Mouse (Mus musculus) CH12.LX (cell line): ENCODE measurements at regions not wholly inside any gene's neighbourhood (a gene's known extent, or its start where the extent isn't known, plus 50 kb on each side); places are given as distances from the start of the nearest gene placed in this dataset.

Experiments used
- DNase-seq: peaks from one replicate; pipeline ENCODE4 v3.0.0-alpha.2; 2013; ENCODE audit errors: extremely low read depth
- H3K27ac ChIP-seq: 2 replicates; pipeline ENCODE4 v1.5.1; 2012; ENCODE audit warnings: low read depth, mild to moderate bottlenecking, control low read depth, moderate library complexity; ENCODE audit not compliant: insufficient read depth
- H3K27me3 ChIP-seq: replicated peaks from 2 replicates; pipeline ENCODE3; 2012; ENCODE audit warnings: inconsistent platforms
- H3K36me3 ChIP-seq, 2 experiments: replicated peaks in 1 of 2; 2 replicates each; pipeline versions ENCODE3 to v1.6.1; 2012; ENCODE audit warnings: inconsistent platforms in 1 of 2, low read length in 1 of 2, mild to moderate bottlenecking in 1 of 2, mixed read lengths in 1 of 2, moderate library complexity in 1 of 2; ENCODE audit not compliant: control insufficient read depth in 1 of 2, insufficient read depth in 1 of 2
- H3K4me1 ChIP-seq, 2 experiments: 2 replicates each; pipeline ENCODE4 v1.6.1; 2012; ENCODE audit warnings: inconsistent platforms in 1 of 2, moderate library complexity in 1 of 2; ENCODE audit not compliant: insufficient read depth in 2 of 2, control insufficient read depth in 1 of 2
- H3K4me2 ChIP-seq: 2 replicates; pipeline ENCODE4 v1.6.1; 2012; ENCODE audit warnings: low read depth, mild to moderate bottlenecking, control low read depth; ENCODE audit not compliant: poor library complexity, insufficient read depth, severe bottlenecking
- H3K4me3 ChIP-seq, 3 experiments: fragments of 150-350 bp in 1 of 3; sonication (generic) in 1 of 3; replicated peaks in 1 of 3; 2 replicates each; pipeline versions ENCODE3 to v1.5.1; 2011 to 2012; ENCODE audit warnings: low read depth in 2 of 3, low read length in 2 of 3, mild to moderate bottlenecking in 2 of 3, moderate library complexity in 2 of 3, control low read depth in 1 of 3, improper control_type of control experiment in 1 of 3, inconsistent platforms in 1 of 3, mixed read lengths in 1 of 3; ENCODE audit not compliant: poor library complexity in 1 of 3
- H3K79me2 ChIP-seq: replicated peaks from 2 replicates; pipeline ENCODE4 v1.6.1; 2012; ENCODE audit warnings: mild to moderate bottlenecking, moderate library complexity; ENCODE audit not compliant: control insufficient read depth, poor library complexity, insufficient read depth, severe bottlenecking; ENCODE audit errors: extremely low read depth
- H3K9ac ChIP-seq: 2 replicates; pipeline ENCODE4 v1.6.1; 2012; ENCODE audit warnings: low read depth, mild to moderate bottlenecking, control low read depth, moderate library complexity; ENCODE audit not compliant: insufficient read depth
- H3K9me3 ChIP-seq: replicated peaks from 2 replicates; pipeline ENCODE3; 2012; ENCODE audit warnings: low read length, inconsistent platforms, mixed read lengths
- BHLHE40 ChIP-seq: IDR thresholded peaks from 2 replicates; pipeline ENCODE4 v1.6.1; 2011; ENCODE audit warnings: mild to moderate bottlenecking, low read depth, low read length, improper control_type of control experiment
- CHD2 ChIP-seq: IDR thresholded peaks from 2 replicates; pipeline ENCODE4 v1.6.1; 2011; ENCODE audit warnings: low read length, improper control_type of control experiment
- ELF1 ChIP-seq: IDR thresholded peaks from 2 replicates; pipeline ENCODE4 v1.6.1; 2014; ENCODE audit warnings: low read depth, mild to moderate bottlenecking, inconsistent platforms, low read length, improper control_type of control experiment
- GABPA ChIP-seq: IDR thresholded peaks from 2 replicates; pipeline ENCODE4 v1.6.1; 2012; ENCODE audit warnings: low read depth, low read length, improper control_type of control experiment, inconsistent platforms; ENCODE audit not compliant: insufficient replicate concordance
- HCFC1 ChIP-seq: IDR thresholded peaks from 2 replicates; pipeline ENCODE4 v1.6.1; 2012; ENCODE audit warnings: low read depth, mild to moderate bottlenecking, inconsistent platforms, low read length, improper control_type of control experiment
- JUN ChIP-seq: IDR thresholded peaks from 2 replicates; pipeline ENCODE4 v1.6.1; 2011; ENCODE audit warnings: low read depth, mild to moderate bottlenecking, low read length, improper control_type of control experiment, moderate library complexity; ENCODE audit not compliant: insufficient read depth
- MAZ ChIP-seq: IDR thresholded peaks from 2 replicates; pipeline ENCODE4 v1.6.1; 2012; ENCODE audit warnings: low read depth, mild to moderate bottlenecking, inconsistent platforms, low read length, improper control_type of control experiment, moderate library complexity
- MXI1 ChIP-seq: IDR thresholded peaks from 2 replicates; pipeline ENCODE4 v1.6.1; 2011; ENCODE audit warnings: mild to moderate bottlenecking, low read depth, low read length, improper control_type of control experiment
- NELFE ChIP-seq: IDR thresholded peaks from 2 replicates; pipeline ENCODE4 v1.6.1; 2011; ENCODE audit warnings: low read depth, low read length, improper control_type of control experiment
- NRF1 ChIP-seq: IDR thresholded peaks from 2 replicates; pipeline ENCODE4 v1.6.1; 2014; ENCODE audit warnings: low read depth, mild to moderate bottlenecking, inconsistent platforms, low read length, improper control_type of control experiment, moderate library complexity
- RAD21 ChIP-seq: IDR thresholded peaks from 2 replicates; pipeline ENCODE4 v1.6.1; 2011; ENCODE audit warnings: low read depth, mild to moderate bottlenecking, low read length, improper control_type of control experiment, moderate library complexity
- TBP ChIP-seq: conservative IDR thresholded peaks from 2 replicates; pipeline ENCODE4 v1.6.1; 2011; ENCODE audit warnings: low read depth, low read length, improper control_type of control experiment
- UBTF ChIP-seq: IDR thresholded peaks from 2 replicates; pipeline ENCODE4 v1.6.1; 2012; ENCODE audit warnings: low read depth, mild to moderate bottlenecking, inconsistent platforms, low read length, improper control_type of control experiment, moderate library complexity
- USF1 ChIP-seq: IDR thresholded peaks from 2 replicates; pipeline ENCODE4 v1.6.1; 2014; ENCODE audit warnings: low read depth, mild to moderate bottlenecking, inconsistent platforms, low read length, improper control_type of control experiment
- ZKSCAN1 ChIP-seq: IDR thresholded peaks from 2 replicates; pipeline ENCODE4 v1.6.1; 2012; ENCODE audit warnings: low read depth, inconsistent platforms, low read length, improper control_type of control experiment, borderline replicate concordance
- ZMIZ1 ChIP-seq: IDR thresholded peaks from 2 replicates; pipeline ENCODE4 v1.6.1; 2012; ENCODE audit warnings: low read depth, mild to moderate bottlenecking, inconsistent platforms, low read length, improper control_type of control experiment
- ZNF384 ChIP-seq: IDR thresholded peaks from 2 replicates; pipeline ENCODE4 v1.6.1; 2012; ENCODE audit warnings: low read depth, low read length, improper control_type of control experiment, inconsistent platforms
- dilution Hi-C: fragments of 300-500 bp; cut with MboI; formaldehyde crosslinking; loops from 2 replicates; pipeline ENCODE4 v1.14.3; 2020; ENCODE audit warnings: low sequenced_read_pairs; ENCODE audit not compliant: extremely low pct_unique_long_range_greater_than_20kb, extremely low pct_ligation_motif_present
- in situ Hi-C: fragments of 300-500 bp; cut with MboI; formaldehyde crosslinking; loops from 3 replicates; pipeline ENCODE4 v1.14.3; 2019; ENCODE audit warnings: low sequenced_read_pairs, low pct_ligation_motif_present, low pct_unique_long_range_greater_than_20kb, mixed read lengths

DNA sequence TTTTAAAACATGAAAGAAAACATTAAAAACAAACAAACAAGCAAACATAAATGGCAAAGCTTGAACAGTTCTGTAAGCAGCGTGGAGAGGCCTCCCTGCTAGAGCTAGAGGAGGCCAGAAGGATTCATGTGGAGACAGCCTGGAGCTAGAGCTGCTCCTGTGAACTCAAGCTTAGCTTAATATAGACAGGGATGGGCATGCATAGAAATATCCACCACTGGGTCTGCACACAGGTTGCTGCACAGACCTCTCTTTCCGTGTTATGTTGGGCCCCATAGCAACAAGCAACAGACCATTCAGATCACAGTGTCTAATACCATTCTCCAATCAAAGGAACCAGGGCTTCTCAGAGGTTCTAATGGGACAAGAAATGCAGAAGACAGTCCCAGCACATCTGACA, 122.9 kb upstream of the Magi3 start:
- DNase-seq, result no peak
- peaks cover 5% of the 10 kb centered on the region for H3K9me3 ChIP-seq

DNA sequence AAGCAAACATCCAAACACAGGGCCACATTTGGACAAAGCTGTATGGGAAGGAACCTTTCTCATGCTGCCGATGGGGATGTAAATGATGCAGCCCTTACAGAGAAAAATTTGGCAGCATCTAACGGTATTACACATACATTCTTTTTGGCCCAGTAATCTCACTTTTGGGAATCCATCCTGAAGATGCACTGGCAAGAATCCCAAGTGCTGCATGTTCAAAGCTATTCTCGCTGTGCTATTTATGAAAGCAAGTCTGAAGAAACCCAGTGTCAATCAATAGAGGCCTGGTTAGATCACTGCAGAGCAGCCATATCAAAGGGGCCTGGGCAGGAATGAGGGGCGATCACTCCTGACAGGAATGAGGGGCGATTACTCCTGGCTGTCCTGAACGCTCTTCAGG, 122.0 kb upstream of the Magi3 start:
- Histone ChIP-seq H3K36me3 (no peaks in the 10 kb centered on the region), H3K4me1 (peaks cover 0 to 13% of the 10 kb centered on the region in 2 experiments; a peak in 2 of 4 replicates), H3K27me3 (no peaks in the 10 kb centered on the region), H3K9ac (no peak overlapping the region), H3K79me2 (no peaks in the 10 kb centered on the region), H3K4me2 (no peak overlapping the region), H3K9me3 (peaks cover 5% of the 10 kb centered on the region), H3K4me3 (no peak overlapping the region), H3K27ac (no peak overlapping the region)
- TF ChIP-seq ELF1 (no peak), NRF1 (no peak), RAD21 (no peak), GABPA (no peak), NELFE (no peak), BHLHE40 (no peak), ZKSCAN1 (no peak)
- in situ Hi-C loops, result no loop called here
- no peak for DNase-seq
- dilution Hi-C loops, result no loop called here

More for the DNA sequence above, 122.9 kb upstream of the Magi3 start:
- Histone ChIP-seq H3K36me3 (no peaks in the 10 kb centered on the region), H3K9ac (no peak overlapping the region), H3K27ac (no peak overlapping the region), H3K79me2 (no peaks in the 10 kb centered on the region), H3K27me3 (no peaks in the 10 kb centered on the region), H3K4me3 (no peak overlapping the region), H3K4me2 (no peak overlapping the region), H3K4me1 (peaks cover 0 to 13% of the 10 kb centered on the region in 2 experiments; a peak in 2 of 4 replicates)
- TF ChIP-seq ELF1 (no peak), ZMIZ1 (no peak), HCFC1 (no peak), USF1 (no peak), ZNF384 (no peak), MXI1 (no peak), JUN (no peak), UBTF (no peak), BHLHE40 (no peak), TBP (no peak), NRF1 (no peak), MAZ (no peak), CHD2 (no peak)
- dilution Hi-C loops, result no loop called here
- in situ Hi-C loops, result no loop called here
